Mouse (Mus musculus) lung, embryonic 15.5 days (tissue): ENCODE data around the gene Zfp831. TPM values are rescaled to one million over a fixed set of nuclear protein-coding genes. Genes with fewer than 3 reads are reported as not detected.

Source experiments
- ATAC-seq: fragments of 200-750 bp; cut with Nextera tagmentation; 2 replicates; pipeline ENCODE4 v1.8.0; 2017; ENCODE audit warnings: moderate number of reproducible peaks, borderline replicate concordance; ENCODE audit not compliant: low FRiP score, low TSS enrichment; ENCODE audit errors: extremely low read depth
- H3K27ac ChIP-seq: fragments of 300-500 bp; sonication (generic); 2 replicates; pipeline ENCODE4 v1.5.1; 2015; ENCODE audit warnings: moderate library complexity, mild to moderate bottlenecking, inconsistent platforms
- H3K27me3 ChIP-seq: fragments of 300-500 bp; sonication (generic); 2 replicates; pipeline ENCODE4 v1.6.1; 2015; ENCODE audit warnings: inconsistent platforms
- H3K36me3 ChIP-seq: fragments of 300-500 bp; sonication (generic); 2 replicates; pipeline ENCODE4 v1.6.1; 2015; ENCODE audit warnings: inconsistent platforms
- H3K4me1 ChIP-seq: fragments of 300-500 bp; sonication (generic); 2 replicates; pipeline ENCODE4 v1.6.1; 2015; ENCODE audit warnings: inconsistent platforms
- H3K4me2 ChIP-seq: fragments of 300-500 bp; sonication (generic); 2 replicates; pipeline ENCODE4 v1.6.1; 2015; ENCODE audit warnings: inconsistent platforms, mild to moderate bottlenecking, moderate library complexity
- H3K4me3 ChIP-seq: fragments of 300-500 bp; sonication (generic); 2 replicates; pipeline ENCODE4 v1.5.1; 2015; ENCODE audit warnings: mild to moderate bottlenecking, inconsistent platforms
- H3K9ac ChIP-seq: fragments of 300-500 bp; sonication (generic); 2 replicates; pipeline ENCODE4 v1.6.1; 2015; ENCODE audit warnings: inconsistent platforms
- H3K9me3 ChIP-seq: fragments of 300-500 bp; sonication (generic); 2 replicates; pipeline ENCODE4 v1.6.1; 2016; ENCODE audit warnings: inconsistent platforms
- WGBS: fragments of 180-500 bp; shearing (Covaris S2); methylation state at CpG from one replicate; pipeline ENCODE4 v1.1.7; 2015; 5-methylcytosine and 5-hydroxymethylcytosine counted together
- polyA plus RNA-seq: library from polyadenylated mRNA; unstranded; fragments of >200 nt; fragmentation: Nextera tagmentation; extraction: Ambion mirVana; gene quantifications from 2 replicates; pipeline ENCODE4 v1.2.1, GENCODE M21; 2015

The Zfp831 gene
- polyA plus RNA-seq, 1 experiment from 2014 or later = 0.02 TPM

DNA sequence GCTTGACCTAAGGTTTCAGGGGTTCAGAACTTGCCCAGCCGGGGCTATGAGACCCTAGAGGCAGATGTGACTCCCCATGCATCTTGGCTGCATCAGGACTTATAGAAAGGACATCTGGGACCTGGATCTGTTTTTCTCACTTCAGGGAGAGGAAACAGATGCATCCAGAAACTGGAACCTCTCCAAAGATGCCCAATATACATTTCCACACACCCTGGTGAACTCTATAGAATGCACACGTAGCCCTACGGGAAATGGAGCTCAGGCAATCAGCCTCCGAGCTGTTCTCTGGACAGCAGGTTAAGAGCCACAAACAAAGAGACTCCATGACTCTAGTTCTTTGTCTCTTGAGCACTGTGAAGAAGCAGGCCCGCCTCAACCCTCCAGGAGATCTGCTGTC is 37.0 kb upstream of the Zfp831 start:
- WGBS = 60% methylated on average over 5 of the region's 5 CpGs
- H3K4me2 ChIP-seq = no peak overlapping the region
- no peaks in the 10 kb centered on the region for H3K36me3 ChIP-seq
- H3K9me3 ChIP-seq = no peaks in the 10 kb centered on the region
- H3K9ac ChIP-seq = no peak overlapping the region
- H3K27ac ChIP-seq = peak overlapping the region; percentile 58
- H3K4me1 ChIP-seq = peaks cover 4% of the 10 kb centered on the region; the same call in 1 of the 2 replicates
- ATAC-seq = no peak
- no peaks in the 10 kb centered on the region for H3K27me3 ChIP-seq
- H3K4me3 ChIP-seq = no peak overlapping the region

DNA sequence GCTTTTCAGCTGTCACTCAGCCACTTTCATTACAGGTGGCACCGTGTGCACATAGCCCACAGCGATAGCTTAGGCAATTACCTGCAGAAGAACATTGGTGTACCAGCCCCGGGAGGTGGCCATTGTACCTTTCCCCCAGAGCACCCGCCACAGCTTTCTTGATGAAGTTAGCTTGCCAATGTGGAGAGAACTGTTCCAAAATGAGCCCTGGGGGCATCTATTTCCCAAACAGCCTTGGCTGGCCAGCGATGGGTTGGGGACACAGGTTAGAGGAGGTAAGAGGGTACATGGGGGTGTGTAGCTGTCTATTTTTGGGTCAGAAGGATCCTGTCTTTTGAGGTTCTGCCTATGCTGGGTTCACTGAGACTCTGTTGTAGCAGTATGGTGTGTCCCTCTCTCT is 33.4 kb upstream of the Zfp831 start:
- Histone ChIP-seq H3K9me3 (no peaks in the 10 kb centered on the region), H3K4me3 (no peak overlapping the region), H3K4me1 (no peaks in the 10 kb centered on the region), H3K27ac (no peak overlapping the region), H3K27me3 (no peaks in the 10 kb centered on the region), H3K4me2 (no peak overlapping the region), H3K9ac (no peak overlapping the region), H3K36me3 (no peaks in the 10 kb centered on the region)
- no peak for ATAC-seq
- 70% methylated on average over 5 of the region's 5 CpGs for WGBS

DNA sequence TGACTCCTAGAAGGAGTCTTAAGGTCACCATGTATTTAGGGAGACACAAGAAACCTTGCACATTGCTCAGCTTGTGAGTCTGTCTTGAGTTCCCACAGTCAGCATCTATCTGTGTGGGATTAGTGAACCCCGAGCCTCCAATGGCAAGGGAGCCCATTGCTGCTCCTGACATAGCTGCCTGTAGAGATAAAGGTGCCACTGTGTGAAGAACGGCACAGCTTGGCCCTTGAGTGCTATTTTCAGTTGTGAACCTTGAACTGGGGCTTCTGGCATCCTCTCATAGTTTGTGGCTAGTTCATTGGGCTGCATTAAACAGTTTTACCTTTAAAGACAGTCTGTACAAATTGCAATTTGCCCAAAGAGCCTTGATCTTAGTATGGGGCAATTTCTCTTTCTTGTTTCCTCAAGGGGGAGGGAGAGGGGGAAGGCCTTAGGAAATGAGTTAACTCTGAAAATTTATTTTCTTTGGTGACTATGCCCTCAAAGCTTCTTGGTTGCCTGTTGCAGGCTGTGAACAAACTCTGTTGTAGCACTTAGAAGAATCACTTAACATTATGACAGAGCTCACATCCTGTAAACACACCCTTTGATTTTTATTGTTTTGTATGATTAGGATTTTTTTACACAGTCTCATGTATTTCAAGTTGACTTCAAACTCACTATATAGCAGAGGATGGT is 30.8 kb upstream of the Zfp831 start:
- Histone ChIP-seq H3K9ac (no peak overlapping the region), H3K4me1 (no peaks in the 10 kb centered on the region), H3K27me3 (no peaks in the 10 kb centered on the region), H3K36me3 (no peaks in the 10 kb centered on the region), H3K27ac (no peak overlapping the region), H3K4me3 (no peak overlapping the region), H3K9me3 (no peaks in the 10 kb centered on the region), H3K4me2 (no peak overlapping the region)
- 62% methylated on average over 2 of the region's 2 CpGs for WGBS
- no peak for ATAC-seq

DNA sequence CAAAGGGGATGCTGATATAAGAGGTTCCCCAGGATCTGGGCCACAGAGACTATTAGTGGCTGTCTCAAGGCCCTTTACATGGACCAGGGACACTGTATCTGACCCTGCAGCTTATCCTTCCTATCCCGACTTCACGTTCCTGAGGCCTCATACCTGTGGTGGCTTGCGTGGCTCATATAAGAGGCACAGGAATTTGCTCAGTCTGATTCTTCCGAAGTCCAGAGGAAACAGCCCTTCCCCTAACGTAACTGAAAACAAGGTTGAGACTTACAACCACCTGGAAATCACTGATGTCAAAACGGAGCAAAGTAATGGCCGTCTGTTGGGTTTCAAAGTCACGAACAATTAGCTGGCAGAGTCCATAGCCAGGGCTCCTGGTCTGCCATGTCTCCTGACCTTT is 30.1 kb upstream of the Zfp831 start:
- H3K27ac ChIP-seq = no peak overlapping the region
- H3K27me3 ChIP-seq = no peaks in the 10 kb centered on the region
- no peak for ATAC-seq
- H3K4me2 ChIP-seq = no peak overlapping the region
- 73% methylated on average over 8 of the region's 8 CpGs for WGBS
- no peaks in the 10 kb centered on the region for H3K36me3 ChIP-seq
- H3K9ac ChIP-seq = no peak overlapping the region
- no peak overlapping the region for H3K4me3 ChIP-seq
- H3K4me1 ChIP-seq = no peaks in the 10 kb centered on the region
- H3K9me3 ChIP-seq = no peaks in the 10 kb centered on the region

DNA sequence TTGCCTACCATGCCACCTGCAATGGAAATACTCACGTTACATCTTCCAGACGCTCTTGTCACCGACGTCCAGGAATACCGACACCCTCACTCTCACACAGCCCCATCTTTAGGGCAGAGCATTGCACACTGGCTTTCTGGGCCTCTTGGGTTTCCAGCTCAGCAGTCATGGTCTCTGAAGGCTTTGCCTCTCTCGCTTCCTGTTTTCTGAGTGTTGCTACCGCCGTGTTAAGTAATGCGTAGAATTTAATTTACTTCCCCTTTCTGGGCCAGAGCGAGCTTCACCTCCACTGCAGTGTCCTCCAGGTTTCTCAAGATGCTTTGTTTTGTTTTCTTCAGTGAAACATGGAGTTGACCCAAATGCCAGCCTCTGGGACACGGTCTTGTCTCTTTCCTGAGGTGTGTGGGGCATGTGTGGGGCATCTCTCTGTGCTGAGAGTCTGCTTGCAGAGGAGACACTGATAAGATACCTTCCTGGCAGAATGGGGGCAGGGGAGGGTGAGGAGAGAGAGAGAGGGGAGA is 29.4 kb upstream of the Zfp831 start:
- no peaks in the 10 kb centered on the region for H3K36me3 ChIP-seq
- no peak overlapping the region for H3K27ac ChIP-seq
- no peaks in the 10 kb centered on the region for H3K9me3 ChIP-seq
- H3K4me1 ChIP-seq = no peaks in the 10 kb centered on the region
- H3K9ac ChIP-seq = no peak overlapping the region
- H3K4me2 ChIP-seq = no peak overlapping the region
- no peaks in the 10 kb centered on the region for H3K27me3 ChIP-seq
- no peak for ATAC-seq
- WGBS = 64% methylated on average over 11 of the region's 11 CpGs
- H3K4me3 ChIP-seq = no peak overlapping the region

DNA sequence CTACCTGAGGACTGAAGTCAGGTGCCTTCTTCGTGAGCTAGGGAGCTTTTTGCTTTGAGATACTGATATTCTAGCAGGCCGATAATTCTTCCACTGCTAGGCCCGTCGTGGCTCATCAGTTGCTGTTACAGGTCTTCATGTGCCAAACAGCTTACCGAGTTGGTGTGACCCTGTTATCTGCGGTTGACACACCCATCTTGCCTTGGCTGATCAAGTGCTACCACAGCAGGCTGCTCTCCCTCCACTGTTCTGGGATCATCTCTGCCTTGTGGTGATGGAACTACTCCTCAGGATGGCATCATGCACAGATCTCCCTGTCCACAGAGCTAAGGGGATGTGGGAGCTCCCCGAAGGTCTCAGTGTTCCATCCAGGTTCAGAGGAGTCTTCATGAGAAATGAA is 21.5 kb upstream of the Zfp831 start:
- Histone ChIP-seq H3K36me3 (no peaks in the 10 kb centered on the region), H3K4me2 (no peak overlapping the region), H3K9me3 (no peaks in the 10 kb centered on the region), H3K4me3 (no peak overlapping the region), H3K27ac (no peak overlapping the region), H3K4me1 (no peaks in the 10 kb centered on the region), H3K27me3 (no peaks in the 10 kb centered on the region), H3K9ac (no peak overlapping the region)
- no peak for ATAC-seq
- WGBS = 81% methylated on average over 7 of the region's 7 CpGs

DNA sequence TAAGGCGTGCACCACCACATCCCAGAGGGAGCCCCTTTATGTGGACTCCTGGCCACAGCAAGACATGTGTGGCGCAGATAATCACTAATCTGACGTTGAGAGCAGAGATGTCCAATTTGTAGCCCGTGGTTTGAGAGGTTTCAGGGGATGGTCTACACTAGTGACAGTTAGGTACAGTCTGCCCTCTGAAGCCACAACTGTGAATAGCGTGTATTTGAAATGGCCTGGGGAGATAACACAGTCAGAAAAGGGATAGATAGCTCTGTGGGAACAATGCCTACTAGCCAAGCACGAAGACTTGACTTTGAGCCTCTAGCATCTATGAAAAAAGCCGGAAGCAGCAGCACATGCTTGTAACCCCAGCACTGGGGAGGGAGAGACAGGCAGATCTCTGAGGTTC is 18.9 kb upstream of the Zfp831 start:
- Histone ChIP-seq H3K4me2 (no peak overlapping the region), H3K9me3 (no peaks in the 10 kb centered on the region), H3K4me3 (no peak overlapping the region), H3K4me1 (no peaks in the 10 kb centered on the region), H3K27me3 (no peaks in the 10 kb centered on the region), H3K27ac (no peak overlapping the region), H3K36me3 (no peaks in the 10 kb centered on the region), H3K9ac (no peak overlapping the region)
- 82% methylated on average over 7 of the region's 7 CpGs for WGBS
- ATAC-seq = no peak

DNA sequence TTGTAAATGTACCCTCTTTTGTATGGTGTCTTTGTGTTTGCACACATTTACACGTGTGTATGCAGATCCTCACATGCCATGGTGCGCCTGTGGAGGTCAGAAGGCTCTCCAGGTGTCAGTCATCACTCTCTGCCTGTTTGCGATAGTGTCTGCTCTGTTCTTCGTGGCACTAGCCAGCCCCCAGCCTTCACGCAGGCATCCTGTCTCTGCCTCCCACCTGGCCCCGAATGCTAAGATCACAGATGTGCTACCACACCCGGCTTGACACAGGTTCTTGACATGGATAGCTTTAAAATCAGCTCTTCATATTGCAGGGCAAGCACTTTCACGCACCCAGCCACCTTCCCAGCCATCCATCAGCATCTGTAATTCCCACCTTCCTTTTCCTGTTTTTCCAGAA is 16.3 kb upstream of the Zfp831 start:
- H3K4me3 ChIP-seq = no peak overlapping the region
- H3K36me3 ChIP-seq = no peaks in the 10 kb centered on the region
- H3K27me3 ChIP-seq = no peaks in the 10 kb centered on the region
- no peak overlapping the region for H3K9ac ChIP-seq
- no peaks in the 10 kb centered on the region for H3K4me1 ChIP-seq
- no peaks in the 10 kb centered on the region for H3K9me3 ChIP-seq
- no peak overlapping the region for H3K4me2 ChIP-seq
- WGBS = 46% methylated on average over 8 of the region's 8 CpGs
- H3K27ac ChIP-seq = no peak overlapping the region
- ATAC-seq = 0 out of 2 replicates have a peak, but pooled peaks have one; percentile 8

DNA sequence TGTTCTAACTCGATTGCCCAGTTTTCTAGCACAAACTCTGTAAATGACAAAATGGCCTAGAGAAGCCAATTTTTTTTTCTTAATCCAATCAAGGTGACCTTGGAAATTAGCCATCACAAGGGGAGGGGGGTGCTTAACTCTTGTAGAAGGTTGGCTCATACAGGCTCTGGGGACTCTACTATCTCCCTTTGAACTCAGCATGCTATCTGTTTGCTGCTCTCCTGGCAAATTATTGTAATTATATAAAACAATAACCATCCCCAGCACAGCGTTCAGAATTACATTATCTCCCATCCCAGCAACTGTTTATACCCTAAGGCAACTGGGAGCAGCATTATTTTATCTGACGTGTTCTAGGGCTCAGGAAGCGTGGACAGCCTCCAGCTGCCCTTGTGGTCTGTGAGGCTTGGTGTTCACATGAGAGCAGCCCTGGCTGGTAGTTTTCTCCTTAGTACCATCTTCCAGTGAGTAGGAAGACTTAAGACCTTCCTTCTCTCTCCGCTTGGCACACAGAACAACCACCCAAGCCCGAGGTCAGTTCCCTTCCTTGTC is 14.0 kb upstream of the Zfp831 start:
- Histone ChIP-seq H3K4me1 (no peaks in the 10 kb centered on the region), H3K36me3 (no peaks in the 10 kb centered on the region), H3K9ac (no peak overlapping the region), H3K4me3 (no peak overlapping the region), H3K9me3 (no peaks in the 10 kb centered on the region), H3K27ac (no peak overlapping the region), H3K4me2 (no peak overlapping the region), H3K27me3 (no peaks in the 10 kb centered on the region)
- ATAC-seq = no peak
- 64% methylated on average over 6 of the region's 6 CpGs for WGBS

DNA sequence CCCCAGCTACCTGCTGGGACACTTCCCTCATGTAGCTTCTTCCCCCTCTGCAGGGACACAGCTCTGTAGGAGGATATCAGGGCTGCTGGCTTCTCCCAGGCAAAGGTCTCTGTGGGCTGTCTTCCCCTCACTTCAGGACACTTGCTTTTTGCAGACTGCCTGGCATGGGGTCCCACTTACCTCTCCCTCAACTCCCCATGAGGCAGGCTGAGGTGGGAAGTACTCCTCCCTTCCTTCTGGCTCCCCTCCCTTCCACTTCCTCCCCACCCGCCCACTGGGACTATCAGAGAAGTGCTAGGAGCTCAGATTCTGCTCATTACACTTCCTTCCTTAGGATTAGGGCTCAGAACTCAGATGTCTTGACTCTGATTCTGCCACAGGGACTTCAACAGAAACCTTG is 6.6 kb upstream of the Zfp831 start:
- ATAC-seq = no peak
- Histone ChIP-seq H3K4me2 (no peak overlapping the region), H3K36me3 (no peaks in the 10 kb centered on the region), H3K27ac (no peak overlapping the region), H3K9ac (no peak overlapping the region), H3K4me1 (no peaks in the 10 kb centered on the region), H3K27me3 (no peaks in the 10 kb centered on the region), H3K9me3 (no peaks in the 10 kb centered on the region), H3K4me3 (no peak overlapping the region)
- 23% methylated on average over 1 of the region's 1 CpGs for WGBS

DNA sequence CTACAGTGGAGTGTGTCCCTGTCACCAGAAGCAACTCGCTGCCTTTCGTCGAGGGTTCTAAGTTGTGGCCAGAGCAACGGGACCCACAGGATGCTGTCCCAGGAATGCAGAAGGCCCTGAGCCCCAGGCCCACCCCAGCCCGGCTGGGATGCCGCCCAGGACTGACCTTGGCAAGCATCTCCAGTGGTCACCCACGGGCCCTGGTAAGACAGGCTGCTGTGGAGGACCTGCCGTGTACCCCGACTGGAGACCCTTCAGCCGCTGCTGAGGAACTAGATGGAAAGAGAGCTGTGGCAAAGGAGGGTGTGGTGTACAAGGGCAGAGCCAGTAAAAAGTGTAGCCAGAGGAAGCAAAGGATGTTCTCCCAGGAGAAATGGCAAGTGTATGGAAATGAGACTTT is 1.6 kb downstream of the Zfp831 start:
- Histone ChIP-seq H3K4me1 (no peaks in the 10 kb centered on the region), H3K27ac (no peak overlapping the region), H3K36me3 (no peaks in the 10 kb centered on the region), H3K9ac (no peak overlapping the region), H3K4me2 (no peak overlapping the region), H3K9me3 (no peaks in the 10 kb centered on the region), H3K27me3 (no peaks in the 10 kb centered on the region), H3K4me3 (no peak overlapping the region)
- WGBS = 82% methylated on average over 10 of the region's 10 CpGs
- no peak for ATAC-seq

DNA sequence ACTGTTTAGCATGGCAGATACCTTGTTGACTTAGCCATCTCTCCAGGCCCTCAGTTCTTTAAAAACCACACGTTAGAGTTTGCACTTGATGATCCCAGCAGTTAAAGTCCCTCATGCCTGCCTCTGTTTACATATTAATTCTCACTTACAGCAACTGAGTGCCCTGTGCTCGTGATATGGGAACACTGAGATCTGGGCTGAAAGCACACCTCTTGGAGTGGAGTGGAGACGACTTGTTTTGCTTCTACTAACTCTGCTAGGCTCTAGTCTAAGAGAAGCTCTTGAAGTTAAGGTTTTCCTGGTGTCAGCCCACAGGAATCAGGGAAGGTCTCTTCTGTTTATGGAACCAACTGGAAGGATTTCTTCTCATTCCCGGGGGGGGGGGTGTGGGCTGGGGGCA is 9.5 kb downstream of the Zfp831 start:
- Histone ChIP-seq H3K4me1 (0 out of 2 replicates have a peak, but pooled peaks cover 7% of the 10 kb centered on the region), H3K27me3 (no peaks in the 10 kb centered on the region), H3K36me3 (no peaks in the 10 kb centered on the region), H3K4me3 (no peak overlapping the region), H3K9me3 (no peaks in the 10 kb centered on the region), H3K27ac (peak overlapping the region; percentile 66), H3K9ac (no peak overlapping the region), H3K4me2 (no peak overlapping the region)
- 34% methylated on average over 4 of the region's 4 CpGs for WGBS
- ATAC-seq = peak; percentile 56; the same call in 1 of the 2 replicates
